Mouse (Mus musculus): ENCODE data around the gene Cipc.

- TF ChIP-seq CTCF (IDR thresholded peaks at IDR 0.05; ENCODE audit: low read depth, low read length) (no peak), POLR2AphosphoS5 (IDR thresholded peaks at IDR 0.05; ENCODE audit: insufficient replicate concordance, low read depth, low read length) (no peak), TAL1 (conservative IDR thresholded peaks at IDR 0.05; ENCODE audit: low read depth, low read length) (no peak)
Measured at GRCm38 (mm10) chr12:86989890-86990754, 43.3 kb downstream of the Cipc start, which contains the start of gene Zdhhc22.
